Mouse (Mus musculus) gastrocnemius, adult 2 months (tissue): ENCODE results near the gene Mettl25. TPM values are rescaled to one million over a fixed set of nuclear protein-coding genes. Genes with fewer than 3 reads are reported as not detected.
A peak's percentile ranks its signal among the peaks of the same experiment; 100 is the strongest.

ENCODE experiments used
- DNase-seq: peaks from one replicate; pipeline ENCODE4 v3.0.0; 2022
- H3K27ac ChIP-seq: fragments of 200-600 bp; 2 replicates; pipeline ENCODE4 v1.8.1; 2022; ENCODE audit warnings: mild to moderate bottlenecking
- H3K4me3 ChIP-seq: fragments of 200-600 bp; 2 replicates; pipeline ENCODE4 v1.8.1; 2022; ENCODE audit warnings: mild to moderate bottlenecking, moderate library complexity
- CTCF ChIP-seq: fragments of 200-600 bp; IDR thresholded peaks from 2 replicates; pipeline ENCODE4 v1.8.1; 2022; ENCODE audit warnings: antibody characterized with exemption, mild to moderate bottlenecking, moderate library complexity
- intact Hi-C: fragments of 180-260 bp; cut with DNase I; formaldehyde crosslinking; loops from one replicate; pipeline ENCODE4 v1.15.1; 2025
- total RNA-seq, 2 experiments: library from RNA; stranded (reverse); gene quantifications; 2 replicates each; pipeline ENCODE4 v1.2.3; 2021

Mettl25 gene
- total RNA-seq, 2 experiments from 2014 or later: 3.5 to 4.1 TPM

- no peak for TF ChIP-seq CTCF
- Histone ChIP-seq H3K27ac (no peak overlapping the region), H3K4me3 (no peak overlapping the region)
- intact Hi-C loops: no loop called here
- no peak for DNase-seq
These were observed 113.8 kb downstream of the Mettl25 start for GRCm38 (mm10) chr10:105727353-105727752.

- peak; percentile 73 for TF ChIP-seq CTCF
- Histone ChIP-seq H3K4me3 (no peak overlapping the region), H3K27ac (no peak overlapping the region)
- no peak for DNase-seq
- intact Hi-C loops: no loop called here
These were observed 126.3 kb downstream of the Mettl25 start for GRCm38 (mm10) chr10:105714844-105715243.

GRCm38 (mm10) chr10:105714366-105714765 is 126.8 kb downstream of the Mettl25 start:
- TF ChIP-seq CTCF: no peak
- H3K4me3 ChIP-seq: no peak overlapping the region
- DNase-seq: no peak
- H3K27ac ChIP-seq: no peak overlapping the region
- intact Hi-C loops: no loop called here

GRCm38 (mm10) chr10:105713222-105713621 is 128.0 kb downstream of the Mettl25 start:
- intact Hi-C loops: no loop called here
- H3K4me3 ChIP-seq: no peak overlapping the region
- no peak for TF ChIP-seq CTCF
- H3K27ac ChIP-seq: no peak overlapping the region
- DNase-seq: no peak

Other genes starting within 250 kb of the Mettl25 start
- 10 to 100 TPM; 10.1 to 12.7 TPM for gene Ccdc59, start 313 bp downstream of the Mettl25 start, total RNA-seq